Mouse (Mus musculus) CH12F3 (cell line): ENCODE results near the gene Qk.

Experiments
- in situ Hi-C: fragments of 300-500 bp; cut with MboI; formaldehyde crosslinking; loops from 2 replicates; pipeline ENCODE4 v1.14.3; 2020; ENCODE audit warnings: low sequenced_read_pairs

Qk gene

DNA sequence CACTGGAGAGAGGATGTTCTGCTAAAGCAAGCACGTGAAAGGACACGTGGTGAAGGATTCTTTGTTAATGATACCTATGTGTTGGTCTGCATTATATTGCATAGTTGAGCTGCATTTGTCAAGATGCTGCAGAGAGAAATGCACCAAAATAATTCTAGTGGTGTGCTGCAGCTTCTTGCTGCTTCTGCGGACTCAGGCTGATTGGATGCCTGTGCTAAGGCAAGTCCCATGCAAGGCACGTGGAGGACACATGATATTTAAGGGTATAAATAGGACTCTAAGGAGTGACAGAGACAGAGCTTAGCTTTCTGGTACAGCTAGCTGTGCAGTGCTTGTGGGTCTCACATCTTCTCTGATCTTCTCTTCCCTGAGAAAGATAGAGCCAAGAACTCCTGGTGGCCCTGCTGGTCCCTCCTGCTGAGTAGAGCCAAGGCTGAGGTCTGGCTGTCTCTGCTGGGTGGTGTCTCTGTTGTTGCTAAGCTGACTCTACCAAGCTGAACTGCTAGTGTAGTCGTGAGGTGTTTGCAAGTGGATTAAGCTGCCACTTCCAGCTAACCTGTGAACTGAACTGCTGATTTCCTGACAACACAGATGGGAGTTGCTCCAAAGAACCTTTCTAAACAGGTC, 8.0 kb upstream of the Qk start:
- in situ Hi-C loops: no loop called here

- in situ Hi-C loops: no loop called here
Observed at GRCm38 (mm10) chr17:10326596-10327045, 7.0 kb upstream of the Qk start.

DNA sequence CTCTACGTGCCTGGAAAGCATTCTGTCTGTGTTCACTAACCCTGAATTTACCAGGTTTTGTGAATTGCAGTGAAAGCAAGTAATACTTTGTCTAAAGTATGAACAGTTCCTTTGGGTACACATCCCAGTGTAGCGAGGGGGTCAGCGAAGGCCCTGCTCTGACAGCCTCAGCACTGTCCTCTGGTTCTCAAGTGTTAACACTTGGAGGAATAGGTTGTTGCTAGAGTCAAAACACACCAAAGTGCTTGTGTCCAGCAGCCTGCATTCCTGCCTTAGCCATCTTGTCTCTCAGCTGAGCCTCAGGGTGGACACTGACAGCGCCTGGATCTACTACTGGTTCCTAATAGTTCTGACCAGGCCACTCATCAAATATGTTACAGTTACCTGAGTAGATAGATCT, 6.3 kb upstream of the Qk start:
- in situ Hi-C loops: no loop called here

DNA sequence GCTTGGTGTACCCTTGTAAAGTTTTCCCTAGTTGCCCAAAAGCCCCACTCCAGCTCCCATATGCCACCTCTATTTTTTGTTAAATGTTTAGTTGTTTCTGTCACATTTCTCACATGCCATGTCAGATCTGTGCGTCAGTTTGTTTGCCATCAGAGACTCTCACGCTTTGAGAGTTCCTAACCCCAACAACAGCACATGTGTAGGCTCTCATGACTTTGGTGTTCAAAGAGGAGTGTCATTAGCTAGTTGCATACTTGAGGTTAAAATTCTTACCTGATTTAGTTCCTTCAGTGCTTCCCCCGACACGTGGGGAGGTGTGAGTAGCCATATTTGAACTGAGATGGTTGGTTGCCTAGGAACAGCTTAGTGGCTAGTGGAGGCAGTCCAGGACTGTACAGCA, 2.1 kb upstream of the Qk start:
- in situ Hi-C loops: no loop called here

GRCm38 (mm10) chr17:10321092-10321491, 1.4 kb upstream of the Qk start:
- in situ Hi-C loops: no loop called here

- in situ Hi-C loops: no loop called here
Observed at GRCm38 (mm10) chr17:10320456-10320790, 769 bp upstream of the Qk start.

GRCm38 (mm10) chr17:10319431-10319684, 296 bp downstream of the Qk start:
- in situ Hi-C loops: no loop called here

DNA sequence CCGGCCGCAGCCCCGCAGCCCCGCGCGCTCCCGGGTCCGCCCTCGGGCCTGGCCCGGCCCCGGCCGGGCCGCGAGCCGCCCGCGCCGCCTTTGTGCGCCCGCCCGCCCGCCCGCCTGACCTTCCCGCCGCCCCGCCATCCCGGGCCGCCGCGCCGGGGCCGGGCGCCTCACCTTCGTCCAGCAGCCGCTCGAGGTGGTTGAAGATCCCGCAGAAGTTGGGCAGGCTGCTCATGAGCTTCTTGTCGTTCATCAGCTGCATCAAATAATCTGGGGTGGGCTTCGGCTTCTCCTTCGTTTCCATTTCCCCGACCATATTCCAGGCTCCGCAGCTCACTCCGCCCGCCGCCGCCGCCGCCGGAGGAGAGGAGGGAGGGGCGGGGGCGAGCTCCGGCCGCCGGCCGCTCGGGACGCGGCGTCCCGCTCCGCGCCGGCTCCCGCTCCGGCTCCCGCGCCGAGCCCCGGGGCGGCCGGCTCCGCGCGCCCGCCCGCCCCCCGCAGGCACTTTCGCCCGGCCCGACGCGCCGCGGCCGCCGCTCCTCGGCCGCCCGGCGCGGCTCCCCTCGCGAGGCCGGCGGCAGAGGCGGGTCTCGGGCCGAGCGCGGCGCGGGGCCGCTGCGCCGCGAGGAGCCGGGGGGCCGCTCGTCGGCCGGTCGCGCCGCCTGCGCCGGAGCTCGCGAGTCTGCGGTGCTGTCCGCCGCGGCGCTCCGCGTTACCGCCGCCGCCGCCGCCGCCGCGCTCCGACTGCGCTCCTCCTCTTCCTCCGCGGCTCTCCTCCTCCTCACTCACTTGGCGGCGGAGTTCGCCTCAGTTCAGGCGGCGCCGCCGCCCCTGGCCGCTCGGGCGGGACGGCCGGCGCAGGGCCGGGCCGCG, 858 bp downstream of the Qk start:
- in situ Hi-C loops: no loop called here

DNA sequence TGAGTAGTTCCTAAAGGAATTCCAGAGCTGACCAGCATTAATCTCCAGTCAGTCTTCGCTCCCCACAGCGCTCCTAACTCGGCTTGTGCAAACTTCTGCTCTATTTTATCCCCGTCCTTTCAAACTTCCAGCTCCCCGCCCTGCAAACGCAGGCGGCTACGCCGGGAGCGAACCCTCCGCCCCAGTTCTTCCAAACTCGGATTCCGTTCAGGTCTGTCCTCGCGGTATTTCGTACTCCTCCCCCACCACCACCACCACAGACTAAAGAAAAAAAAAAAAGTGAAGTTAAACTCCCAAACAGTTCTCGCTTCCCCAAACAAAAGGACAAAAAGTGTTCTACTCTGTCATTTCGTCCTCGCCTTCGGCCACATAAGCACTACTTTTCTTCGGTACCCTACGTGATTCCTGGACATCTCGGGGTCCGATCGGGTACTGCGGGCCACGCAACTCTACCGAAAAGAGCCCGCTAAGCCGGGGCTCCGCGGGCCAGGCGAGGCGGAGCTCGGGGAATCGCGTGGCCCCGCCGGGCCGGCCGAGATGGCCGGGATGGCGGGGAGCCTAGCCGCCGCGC, 1.6 kb downstream of the Qk start:
- in situ Hi-C loops: no loop called here

DNA sequence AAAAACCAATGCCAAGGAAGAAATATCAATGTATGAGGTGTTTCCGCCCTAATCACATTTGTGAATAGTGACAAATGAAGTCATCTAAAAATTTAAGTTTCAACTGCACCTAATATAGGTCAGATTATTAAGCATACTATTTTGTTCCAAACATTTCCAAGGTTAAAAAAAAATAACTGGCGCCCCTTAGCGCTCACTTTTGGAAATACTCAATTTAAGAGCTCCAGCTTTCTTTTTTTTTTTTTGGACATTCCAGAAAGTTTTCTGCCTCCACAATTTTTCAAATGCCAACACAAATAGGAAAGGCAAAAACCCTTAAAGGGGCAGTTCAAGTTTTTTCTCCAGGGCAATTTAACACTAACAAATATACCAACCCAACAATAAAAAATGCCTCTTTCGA, 2.5 kb downstream of the Qk start:
- in situ Hi-C loops: no loop called here

GRCm38 (mm10) chr17:10316446-10316845, 3.2 kb downstream of the Qk start:
- in situ Hi-C loops: no loop called here

DNA sequence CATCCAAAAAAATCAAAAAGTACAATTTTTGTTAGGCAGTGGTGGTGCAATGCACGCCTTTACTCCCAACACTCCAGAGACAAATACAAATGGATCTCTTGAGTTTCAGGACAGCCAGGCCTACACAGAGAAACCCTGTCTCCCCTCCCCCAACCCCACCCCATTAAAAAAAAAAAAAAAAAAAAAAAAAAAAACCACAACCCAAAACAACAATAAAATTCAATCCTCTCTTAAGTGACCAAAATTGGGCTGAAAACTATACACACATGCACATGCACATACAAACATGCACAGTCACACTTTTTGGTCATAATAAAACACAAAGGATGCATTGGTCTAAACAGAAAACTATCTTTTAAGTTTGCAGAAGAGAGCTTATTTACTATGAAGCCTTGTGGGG, 9.6 kb downstream of the Qk start:
- in situ Hi-C loops: no loop called here

GRCm38 (mm10) chr17:10309135-10309623, 10.5 kb downstream of the Qk start:
- in situ Hi-C loops: no loop called here

DNA sequence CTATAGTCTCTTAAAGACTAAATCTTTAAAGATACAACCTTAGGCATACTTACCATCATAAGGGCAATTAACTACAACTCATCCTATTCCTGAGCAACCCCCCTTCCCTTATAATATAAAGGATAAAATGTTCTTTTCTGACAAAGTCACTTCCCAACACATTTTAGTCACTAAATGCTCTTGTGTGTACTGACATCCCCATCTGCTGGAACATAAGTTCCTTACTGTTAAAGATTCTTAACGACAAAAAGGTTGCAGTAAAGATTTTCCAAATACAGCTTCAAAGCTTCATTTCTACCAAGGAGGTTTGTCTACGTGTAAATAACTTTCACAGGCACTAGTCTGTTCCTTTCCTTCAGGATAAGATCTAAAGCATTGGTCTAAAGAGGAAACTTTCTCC, 13.2 kb downstream of the Qk start:
- in situ Hi-C loops: no loop called here

- in situ Hi-C loops: no loop called here
Observed at GRCm38 (mm10) chr17:10304001-10304400, 15.7 kb downstream of the Qk start.

- in situ Hi-C loops: no loop called here
Observed at GRCm38 (mm10) chr17:10300968-10301795, 18.5 kb downstream of the Qk start.

DNA sequence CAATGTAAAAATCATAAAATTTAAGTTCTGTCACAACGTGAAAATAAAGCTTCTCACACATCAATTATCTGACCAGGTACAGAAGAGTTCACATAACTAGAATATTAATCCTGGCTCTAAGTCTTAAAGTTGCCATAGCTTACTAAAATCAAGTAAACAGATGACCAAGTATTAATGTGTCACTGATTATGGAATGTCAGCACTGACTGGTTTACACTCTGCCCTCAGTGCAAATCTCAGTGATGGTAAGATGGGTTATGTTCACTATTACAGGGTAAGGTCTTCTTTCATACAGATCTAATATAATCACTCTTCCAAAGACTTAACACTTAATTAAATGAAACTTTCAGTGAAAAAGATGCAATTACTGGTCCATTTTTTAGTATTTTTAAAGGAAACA, 20.3 kb downstream of the Qk start:
- in situ Hi-C loops: no loop called here

DNA sequence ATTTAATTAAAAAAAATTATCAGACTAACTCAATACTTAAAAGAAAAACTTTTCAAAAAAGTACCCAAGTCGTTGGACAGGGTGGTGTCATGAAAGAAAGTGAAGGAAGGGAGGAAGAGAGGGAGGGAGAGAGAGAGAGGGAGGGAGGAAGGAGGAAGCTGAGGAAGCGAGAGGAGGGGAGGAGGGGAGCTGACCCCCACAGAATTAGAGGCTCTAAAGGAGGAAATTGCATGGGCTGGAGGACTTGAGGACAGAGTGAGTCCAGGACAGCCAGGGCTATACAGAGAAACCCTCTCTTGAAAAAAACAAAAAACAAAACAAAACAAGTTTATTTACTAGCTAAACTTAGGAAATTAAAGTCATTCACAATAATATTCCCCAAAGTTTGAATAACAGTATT, 27.1 kb downstream of the Qk start:
- in situ Hi-C loops: no loop called here

DNA sequence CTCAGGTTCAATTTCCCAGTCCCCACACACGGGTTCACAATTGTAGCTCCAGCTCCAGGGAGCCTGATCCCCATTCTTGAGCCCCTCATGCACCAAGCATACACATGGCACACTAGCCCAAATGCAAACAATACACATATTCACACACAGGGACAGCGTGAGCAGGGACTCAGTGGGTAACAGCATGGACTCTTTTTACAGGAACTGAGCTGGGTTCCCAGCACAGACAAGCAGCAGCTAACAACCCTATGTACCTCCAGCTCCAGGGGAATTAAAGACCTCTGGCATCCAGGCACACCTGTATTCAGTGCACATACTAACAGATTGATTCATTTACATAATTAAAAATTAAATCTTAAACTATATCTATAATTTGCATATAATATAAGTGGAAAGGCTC, 34.9 kb downstream of the Qk start:
- in situ Hi-C loops: no loop called here

DNA sequence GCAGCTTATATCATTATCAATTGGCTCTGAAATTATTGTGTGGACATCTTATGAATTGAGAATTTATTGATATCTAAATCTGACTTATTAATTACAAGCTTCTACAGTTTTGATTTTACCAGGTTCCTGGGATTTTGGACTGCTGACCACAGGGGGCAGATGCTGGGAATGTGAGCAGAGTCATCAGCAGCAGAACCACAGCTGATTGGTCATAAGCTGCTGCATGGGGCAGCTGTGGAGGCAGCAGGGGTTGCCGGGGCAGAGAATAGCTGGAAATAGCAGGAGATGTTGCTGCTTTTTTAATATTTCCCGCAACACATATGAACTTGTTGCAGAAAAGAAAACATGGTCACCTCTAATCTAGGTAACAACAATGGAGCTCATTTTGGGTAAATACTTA, 40.1 kb downstream of the Qk start:
- in situ Hi-C loops: no loop called here

GRCm38 (mm10) chr17:10269518-10269917, 50.1 kb downstream of the Qk start:
- in situ Hi-C loops: no loop called here

- in situ Hi-C loops: no loop called here
Observed at GRCm38 (mm10) chr17:10268468-10268867, 51.2 kb downstream of the Qk start.
